Mouse (Mus musculus) left cerebral cortex, postnatal 25 days (tissue): Measurements from ENCODE around the gene Pdcd1lg2. TPM values are rescaled to one million over a fixed set of nuclear protein-coding genes. Genes with fewer than 3 reads are reported as not detected.

ENCODE experiments used
- DNase-seq, 2 experiments: peaks; one replicate each; pipeline ENCODE4 v3.0.0; 2022; ENCODE audit warnings: low spot score in 2 of 2, mixed read lengths in 1 of 2
- intact Hi-C: fragments of 180-260 bp; cut with DNase I; formaldehyde crosslinking; loops from one replicate; pipeline ENCODE4 v1.15.1; 2025
- total RNA-seq, 2 experiments: library from RNA; stranded (reverse); gene quantifications; 2 replicates each; pipeline ENCODE4 v1.2.3; 2021

The Pdcd1lg2 gene
- total RNA-seq, 2 experiments from 2014 or later, result 0.21 TPM; not detected in 1

DNA sequence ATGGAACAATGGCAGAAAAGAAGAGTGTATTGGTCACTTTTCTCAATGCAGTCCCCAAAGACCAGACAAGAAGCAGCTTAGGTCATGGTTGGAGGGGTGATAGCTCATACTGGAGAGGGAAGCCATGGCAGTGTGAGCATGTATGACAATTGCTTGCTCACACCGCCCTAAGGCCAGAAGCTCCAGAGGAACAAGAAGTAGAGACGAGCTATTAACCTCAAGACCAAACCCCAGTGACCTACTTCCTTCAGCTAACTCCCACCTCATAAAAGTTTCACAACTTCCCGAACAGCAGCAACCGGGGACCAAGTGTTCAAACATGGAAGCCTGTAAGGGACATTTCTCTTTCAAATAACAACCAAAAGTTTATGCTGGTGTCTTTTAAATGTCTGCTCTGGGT is 51.7 kb downstream of the Pdcd1lg2 start:
- DNase-seq, result no peak
- intact Hi-C loops, result no loop called here

- intact Hi-C loops, result no loop called here
Measured at GRCm38 (mm10) chr19:29463645-29464395, 53.1 kb downstream of the Pdcd1lg2 start.

DNA sequence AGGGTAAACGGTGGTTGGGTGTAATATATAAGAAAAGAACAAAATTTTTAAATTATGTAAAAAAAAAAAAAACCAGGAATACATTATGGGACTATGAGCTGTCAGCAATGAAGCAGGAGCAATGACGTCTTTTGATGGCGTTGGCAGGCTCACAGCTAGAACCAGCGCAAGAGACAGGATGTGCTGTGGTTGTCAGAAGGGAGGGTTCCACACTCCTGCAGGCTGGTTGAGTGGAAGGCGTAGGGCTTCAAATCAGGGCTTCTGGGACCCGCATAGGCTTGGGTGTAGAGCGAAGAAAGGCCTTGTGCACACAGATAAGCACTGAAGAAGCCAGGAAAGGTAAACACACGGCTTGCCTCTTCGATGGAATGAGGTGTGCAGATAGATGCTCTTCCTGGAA is 56.1 kb downstream of the Pdcd1lg2 start:
- DNase-seq, result no peak
- intact Hi-C loops, result no loop called here

More at GRCm38 (mm10) chr19:29463645-29464395, 53.1 kb downstream of the Pdcd1lg2 start:
- DNase-seq, result no peak

- intact Hi-C loops, result no loop called here
- DNase-seq, result no peak
Measured at GRCm38 (mm10) chr19:29468941-29469685, 58.4 kb downstream of the Pdcd1lg2 start.

DNA sequence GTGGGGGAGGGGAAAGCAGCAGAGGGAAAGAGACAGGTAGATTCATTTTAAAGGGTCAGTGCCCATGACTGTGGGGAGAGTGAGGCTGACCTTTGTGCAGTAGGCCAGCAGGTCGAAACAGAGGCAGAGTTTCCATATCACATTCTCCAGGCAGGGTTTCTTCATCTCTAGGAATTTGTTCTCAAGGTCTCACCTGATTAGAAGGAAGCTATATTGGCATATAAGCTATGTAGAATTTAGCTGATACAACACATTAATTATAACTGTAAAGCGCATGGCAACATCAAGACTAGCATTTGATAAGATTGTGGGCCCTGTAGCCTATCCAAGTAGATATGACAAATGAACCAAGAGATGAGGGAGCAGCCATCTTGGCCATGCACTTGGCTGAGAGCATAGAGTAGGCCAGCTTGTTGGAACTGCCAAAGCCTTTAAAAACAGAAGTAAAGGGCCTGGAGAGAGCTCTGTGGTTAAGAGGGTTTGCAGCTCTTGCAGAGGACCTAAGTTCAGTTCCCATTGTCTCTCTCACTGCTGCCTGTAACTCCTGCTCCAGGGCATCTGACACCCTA is 59.1 kb downstream of the Pdcd1lg2 start:
- intact Hi-C loops, result no loop called here
- no peak for DNase-seq

GRCm38 (mm10) chr19:29470652-29471051 is 59.9 kb downstream of the Pdcd1lg2 start:
- intact Hi-C loops, result no loop called here

GRCm38 (mm10) chr19:29472424-29472823 is 61.7 kb downstream of the Pdcd1lg2 start:
- DNase-seq, result no peak
- intact Hi-C loops, result no loop called here

More at GRCm38 (mm10) chr19:29470652-29471051, 59.9 kb downstream of the Pdcd1lg2 start:
- DNase-seq, result no peak

DNA sequence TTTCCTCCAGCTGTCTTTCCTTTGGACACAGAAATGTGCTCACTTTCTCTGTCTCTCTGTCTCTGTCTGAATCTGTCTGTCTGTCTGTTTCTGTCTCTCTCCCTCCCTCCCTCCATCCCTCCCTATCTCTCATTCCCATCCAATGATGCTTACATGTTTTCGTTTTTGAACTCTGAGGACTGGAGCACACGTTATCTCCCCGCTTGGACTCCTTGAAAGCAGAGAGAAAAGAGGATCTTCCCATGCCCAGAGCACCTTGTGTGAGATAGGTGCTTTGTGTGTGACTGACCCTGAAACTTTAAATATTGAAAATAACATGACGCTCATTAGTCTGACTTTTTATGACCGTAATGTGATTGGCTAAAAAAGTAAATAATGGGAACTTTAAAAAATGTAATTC is 62.2 kb downstream of the Pdcd1lg2 start:
- intact Hi-C loops, result no loop called here
- no peak for DNase-seq

DNA sequence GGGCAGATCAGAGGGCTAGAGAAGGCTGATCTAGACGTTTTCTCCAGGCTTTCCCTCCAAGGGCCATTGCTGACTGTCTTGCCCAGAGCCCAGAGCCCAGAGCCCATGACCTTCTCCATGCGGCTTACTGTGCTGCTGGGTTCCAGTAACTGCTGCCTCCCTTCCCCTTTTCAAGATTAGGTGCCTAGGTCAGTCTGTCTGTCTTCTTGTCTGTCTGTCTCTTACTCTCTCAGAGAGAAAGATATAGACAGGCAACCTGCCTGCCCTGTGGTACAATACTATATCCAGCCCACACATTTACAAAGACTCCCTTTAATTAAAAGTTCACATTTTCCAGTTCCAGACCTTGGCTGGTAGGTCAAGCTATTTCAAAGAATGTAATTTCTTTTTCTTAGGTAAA is 64.1 kb downstream of the Pdcd1lg2 start:
- no peak for DNase-seq
- intact Hi-C loops, result no loop called here

DNA sequence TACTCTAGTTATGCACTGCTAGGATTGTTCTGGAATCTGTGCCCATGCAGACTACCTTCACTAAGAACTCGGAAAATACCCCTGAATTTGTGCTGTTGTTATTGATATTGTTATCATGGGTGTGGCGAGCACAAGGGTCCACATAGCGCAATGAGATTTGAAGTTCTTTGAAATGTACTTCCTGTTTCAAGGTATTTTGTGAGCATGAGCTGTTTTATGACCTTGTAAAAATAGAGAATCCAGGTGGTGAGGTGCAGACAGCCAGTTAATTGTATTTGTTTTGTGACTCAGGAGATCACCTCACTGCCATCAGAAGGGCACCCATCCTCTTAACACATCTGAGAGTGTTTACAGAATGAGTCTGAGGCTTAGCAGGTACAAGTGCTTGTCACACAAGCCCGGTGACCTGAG is 64.5 kb downstream of the Pdcd1lg2 start:
- intact Hi-C loops, result no loop called here
- DNase-seq, result no peak

GRCm38 (mm10) chr19:29478598-29478997 is 67.9 kb downstream of the Pdcd1lg2 start:
- no peak for DNase-seq
- intact Hi-C loops, result no loop called here

DNA sequence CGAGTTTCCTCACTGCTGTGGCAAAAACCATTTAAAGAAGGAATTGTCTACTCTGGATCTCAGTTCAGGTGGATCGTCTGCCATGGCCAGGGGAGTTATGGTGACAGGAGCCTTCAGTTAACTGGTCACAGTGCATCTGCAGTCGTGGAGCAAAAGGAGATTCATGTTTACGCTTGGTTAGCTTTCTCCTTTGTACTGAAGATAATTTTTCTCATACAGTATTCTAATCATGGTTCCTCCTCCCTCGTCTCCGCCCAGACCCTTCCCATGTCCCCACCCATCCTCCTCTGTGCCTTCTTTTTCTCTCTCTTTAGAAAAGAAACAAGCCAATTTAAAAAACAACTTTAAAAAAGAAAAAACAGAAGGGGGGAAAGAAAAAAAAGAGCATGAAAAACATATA is 70.9 kb downstream of the Pdcd1lg2 start:
- intact Hi-C loops, result no loop called here
- no peak for DNase-seq

DNA sequence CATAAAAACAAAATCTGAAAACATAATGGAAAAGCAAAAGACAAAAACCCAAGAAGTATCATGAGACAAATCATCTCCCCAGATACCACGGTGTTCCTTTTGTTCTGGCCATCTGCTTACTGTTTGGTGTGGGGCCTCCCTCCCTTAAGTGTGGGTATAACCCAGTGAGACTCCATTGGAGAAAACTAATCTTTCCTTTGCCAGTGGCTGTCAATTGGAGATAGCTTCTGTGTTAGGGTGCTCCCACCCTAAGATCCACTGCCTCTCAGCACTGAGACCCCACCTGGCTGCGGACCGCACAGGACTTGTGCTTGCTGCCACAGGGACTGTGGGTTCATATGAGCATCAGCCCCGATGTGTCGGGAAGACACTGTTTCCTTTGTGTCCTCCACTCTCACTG is 71.4 kb downstream of the Pdcd1lg2 start:
- no peak for DNase-seq
- intact Hi-C loops, result no loop called here

DNA sequence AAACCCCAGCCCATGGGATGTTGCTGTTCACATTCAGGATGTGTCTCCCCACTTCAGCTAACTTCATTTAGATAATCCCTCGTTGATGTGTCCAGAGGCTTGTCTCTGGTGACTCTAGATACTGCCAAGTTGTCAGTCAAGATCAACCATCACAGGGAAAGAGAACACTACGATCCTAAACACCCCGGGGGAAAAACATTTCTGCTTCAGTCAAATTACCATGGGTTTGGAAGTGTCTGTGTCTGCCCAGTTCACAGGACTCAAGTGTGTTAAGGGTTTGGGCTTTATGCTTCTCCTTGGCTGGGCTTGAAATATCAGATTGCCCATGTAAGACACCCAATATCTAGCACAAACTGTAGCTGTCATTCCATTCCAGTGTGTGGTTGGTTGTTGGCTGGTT is 71.9 kb downstream of the Pdcd1lg2 start:
- DNase-seq, result no peak
- intact Hi-C loops, result no loop called here

DNA sequence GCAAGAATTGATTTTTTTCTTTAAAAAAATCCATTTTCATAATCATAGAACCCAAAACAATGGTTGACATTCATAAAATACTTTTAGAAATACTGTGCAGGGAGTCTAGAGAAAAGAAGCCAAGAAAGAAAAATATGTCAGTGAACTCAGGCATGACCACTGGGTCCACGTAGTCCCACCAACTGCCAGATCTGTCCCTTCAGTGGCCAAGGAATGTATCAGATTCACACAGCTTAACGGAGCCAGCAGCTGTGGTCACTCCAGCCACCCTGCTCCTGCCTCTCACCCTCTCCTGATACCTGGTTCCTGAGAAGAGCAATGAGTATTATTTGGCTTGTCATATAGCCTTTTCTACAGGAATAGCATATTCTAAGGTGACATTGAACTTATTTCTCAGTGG is 72.7 kb downstream of the Pdcd1lg2 start:
- intact Hi-C loops, result no loop called here
- no peak for DNase-seq

DNA sequence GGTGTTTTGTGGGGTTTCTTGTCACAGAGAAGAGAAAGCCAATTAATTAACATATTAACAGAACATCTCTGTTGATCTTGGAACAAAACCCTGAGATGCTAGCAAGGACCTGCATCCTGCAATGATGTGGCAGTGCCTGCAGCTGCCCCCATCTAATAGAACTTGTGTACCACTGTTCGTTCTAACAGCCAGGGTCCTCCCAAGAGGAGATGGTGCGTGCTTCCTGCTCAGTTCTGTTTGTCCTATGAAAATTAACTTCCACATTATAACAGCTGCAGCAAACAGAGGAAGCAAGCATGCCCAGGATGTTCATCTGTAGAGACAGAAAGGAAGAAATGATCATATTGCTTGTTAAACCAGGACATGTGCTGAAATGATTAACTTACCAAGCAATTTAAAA is 73.8 kb downstream of the Pdcd1lg2 start:
- intact Hi-C loops, result no loop called here

DNA sequence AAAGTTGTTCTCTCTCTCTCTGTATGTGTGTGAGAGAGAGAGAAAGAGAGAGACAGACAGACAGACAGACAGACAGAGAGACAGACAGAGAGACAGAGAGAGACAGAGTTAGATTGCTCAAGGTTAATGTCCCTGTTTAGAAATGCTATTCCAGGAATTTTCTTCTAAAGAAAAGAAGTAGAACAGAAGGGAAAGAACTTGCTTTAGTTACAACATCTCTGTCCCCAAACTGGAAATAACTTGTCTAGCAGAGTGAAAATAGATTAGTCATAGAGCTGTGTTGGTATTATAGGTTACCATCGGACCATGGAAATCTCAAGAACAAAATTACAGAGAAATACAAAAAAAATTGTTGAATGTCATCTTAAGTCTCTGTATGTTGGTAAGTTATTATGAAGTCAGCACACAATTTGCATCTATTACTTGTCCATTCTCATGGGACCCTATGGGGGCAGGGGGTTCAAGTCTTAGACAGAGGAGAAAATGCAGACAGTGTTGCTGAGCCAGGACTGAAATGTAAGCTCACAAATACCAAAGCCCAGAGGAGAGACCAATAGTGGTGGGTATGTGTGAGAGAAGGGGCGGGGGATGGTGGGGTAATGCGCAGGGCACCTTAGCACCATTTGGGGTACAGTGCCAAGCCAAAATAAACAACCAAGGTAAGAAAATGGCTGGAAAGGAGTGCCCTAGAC is 74.7 kb downstream of the Pdcd1lg2 start:
- peak in 1 of 2 experiments; percentile 28 for DNase-seq
- intact Hi-C loops, result no loop called here

More for the DNA sequence above, 73.8 kb downstream of the Pdcd1lg2 start:
- no peak for DNase-seq

DNA sequence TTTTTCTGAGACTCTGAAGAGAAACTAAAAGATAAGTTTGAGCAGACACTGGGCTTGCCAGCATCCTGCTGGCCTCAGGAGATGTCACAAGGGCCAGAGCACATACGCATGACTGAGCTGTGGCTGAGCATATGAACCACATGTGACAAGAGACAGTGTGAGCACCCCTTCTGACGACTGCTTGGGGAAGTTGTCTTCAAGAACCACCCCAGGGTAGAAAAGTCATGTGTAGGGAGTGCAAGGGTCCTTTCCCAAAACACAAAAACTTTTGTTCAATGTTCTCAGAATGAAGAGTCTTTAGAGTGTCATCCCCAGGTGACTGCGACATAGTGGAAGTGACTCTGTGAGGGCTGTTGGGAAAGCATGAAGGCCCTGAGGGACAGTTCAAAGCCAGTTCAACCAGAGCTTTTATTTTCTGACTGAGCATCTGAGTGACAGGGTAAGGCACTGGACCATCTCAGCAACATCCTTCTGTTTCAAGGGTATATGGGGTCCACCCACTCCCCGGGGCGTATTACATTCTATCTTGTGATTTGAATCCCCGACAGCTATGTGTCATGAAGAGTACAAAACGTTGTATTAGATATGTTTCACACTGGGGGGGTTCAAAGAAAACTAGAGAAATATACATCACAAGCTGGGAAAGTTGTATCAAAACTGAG is 76.0 kb downstream of the Pdcd1lg2 start:
- intact Hi-C loops, result no loop called here
- no peak for DNase-seq

DNA sequence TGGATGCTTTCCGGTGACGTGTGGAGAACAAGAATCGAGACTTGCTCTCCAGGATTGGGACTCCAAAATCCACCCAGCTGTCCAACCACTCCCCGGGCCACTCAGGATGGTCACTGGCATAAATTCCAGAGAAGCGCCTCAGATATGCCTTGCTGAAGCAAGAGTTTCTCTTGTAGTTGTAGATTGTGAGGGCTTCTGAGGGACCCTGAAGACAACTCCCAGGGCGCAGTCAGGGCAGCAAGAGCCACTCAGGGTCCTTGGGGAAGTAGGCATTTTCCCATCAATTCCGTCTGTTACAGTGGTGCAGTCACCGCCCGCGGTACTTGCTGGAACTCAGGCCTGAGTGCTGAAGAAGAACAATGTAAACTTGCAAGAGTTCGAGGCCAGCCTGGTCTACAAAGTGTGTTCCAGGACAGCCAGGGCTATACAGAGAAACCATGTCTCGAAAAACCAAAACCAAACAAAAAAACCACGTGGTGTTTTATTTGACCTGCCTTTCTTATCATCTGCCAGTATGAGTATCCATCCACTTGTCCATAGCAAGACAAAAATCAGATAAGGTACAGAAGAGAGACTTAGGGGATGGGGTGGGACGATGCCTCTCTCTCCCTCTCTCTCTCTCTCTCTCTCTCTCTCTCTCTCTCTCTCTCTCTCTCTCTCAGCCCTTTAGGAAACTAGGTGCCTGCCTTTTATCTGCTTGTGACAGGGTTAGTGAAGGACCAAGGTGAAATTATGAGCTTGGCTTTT is 76.8 kb downstream of the Pdcd1lg2 start:
- no peak for DNase-seq
- intact Hi-C loops, result no loop called here
